Mouse (Mus musculus): ENCODE measurements around the gene Rsg1.

- TF ChIP-seq CTCF (IDR thresholded peaks at IDR 0.05; ENCODE audit: extremely low read depth, insufficient read depth, insufficient read length, insufficient replicate concordance) (no peak), POLR2A (IDR thresholded peaks at IDR 0.05; ENCODE audit: low read depth, low read length) (no peak)
These were observed 23.1 kb downstream of the Rsg1 start for GRCm38 (mm10) chr4:141236856-141237255.
